ENCODE assay signal across 22 mouse cellular contexts in the genomic region with DNA sequence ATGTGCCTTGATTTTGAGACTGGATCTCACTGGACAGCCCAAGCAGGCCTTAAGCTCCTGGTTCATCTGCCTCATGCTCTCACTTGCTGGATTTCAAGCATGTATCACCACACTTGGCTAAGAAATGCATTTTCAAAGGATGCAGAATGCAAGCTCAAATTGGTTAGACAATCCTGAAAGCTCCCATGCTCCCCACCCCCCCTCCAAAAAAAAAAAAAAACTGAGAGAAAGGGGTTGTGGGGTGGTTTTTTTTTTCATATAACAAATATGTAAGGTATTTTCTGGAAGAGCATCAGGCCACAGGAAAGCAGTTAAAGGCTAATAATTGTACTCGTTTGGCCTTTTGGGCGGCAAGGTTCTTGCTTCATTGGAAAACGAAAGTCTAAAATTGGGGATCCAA. TPM values are rescaled to one million over a fixed set of nuclear protein-coding genes. Genes with fewer than 3 reads are reported as not detected.
DNase-seq lines count a peak whose midpoint lies in the region; ATAC-seq lines count a peak whose summit lies in the region.
"Had no signal": no experiment of that assay in that cellular context is flagged by ENCODE, and none has a peak within 500 bp of the region (broad histone marks: within the 10 kb centered on the region; RNA-seq: fewer than 3 reads in every experiment).

No protein-coding gene starts in this region.

- H3K4me3 ChIP-seq in forebrain, embryonic 15.5 days: no peak overlapping the region
- no peak overlapping the region for H3K4me3 ChIP-seq in forebrain, embryonic 12.5 days (replicated peaks)
- H3K4me3 ChIP-seq: embryonic facial prominence, embryonic 13.5 days; embryonic facial prominence, embryonic 15.5 days; erythroblast, embryonic 14.5 days; forebrain, embryonic 10.5 days had no signal

- peaks cover 23% of the 10 kb centered on the region for H3K4me1 ChIP-seq in forebrain, embryonic 15.5 days
- no peaks in the 10 kb centered on the region for H3K4me1 ChIP-seq in forebrain, embryonic 12.5 days
- H3K4me1 ChIP-seq: embryonic facial prominence, embryonic 13.5 days; embryonic facial prominence, embryonic 15.5 days; forebrain, embryonic 10.5 days had no signal

- H3K27me3 ChIP-seq in forebrain, embryonic 15.5 days: no peaks in the 10 kb centered on the region
- 0 out of 2 replicates have a peak, but pooled peaks cover 4% of the 10 kb centered on the region for H3K27me3 ChIP-seq in forebrain, embryonic 12.5 days
- H3K27me3 ChIP-seq: CH12.LX; embryonic facial prominence, embryonic 13.5 days; embryonic facial prominence, embryonic 15.5 days had no signal

- H3K27ac ChIP-seq in forebrain, embryonic 15.5 days (replicated peaks): peak overlapping the region; percentile 66
- no peak overlapping the region for H3K27ac ChIP-seq in forebrain, embryonic 12.5 days
- H3K27ac ChIP-seq: embryonic facial prominence, embryonic 13.5 days; embryonic facial prominence, embryonic 15.5 days; forebrain, embryonic 10.5 days had no signal

- H3K36me3 ChIP-seq in forebrain, embryonic 15.5 days: no peaks in the 10 kb centered on the region
- no peaks in the 10 kb centered on the region for H3K36me3 ChIP-seq in forebrain, embryonic 12.5 days (replicated peaks)
- H3K36me3 ChIP-seq: embryonic facial prominence, embryonic 13.5 days; embryonic facial prominence, embryonic 15.5 days; forebrain, embryonic 10.5 days; G1E had no signal

- H3K4me2 ChIP-seq in forebrain, embryonic 15.5 days (replicated peaks): no peak overlapping the region
- H3K4me2 ChIP-seq in forebrain, embryonic 12.5 days: no peak overlapping the region
- H3K4me2 ChIP-seq: embryonic facial prominence, embryonic 13.5 days; embryonic facial prominence, embryonic 15.5 days had no signal

- peak; percentile 36 for DNase-seq in cerebellum, adult 9-10 months
- no peak for DNase-seq in cerebellum, postnatal 25 days
- peak; percentile 94 for DNase-seq in Muller cell, postnatal 12 days (ENCODE audit: inconsistent ontology term)
- DNase-seq: adrenal gland, adult 2 months; adrenal gland, postnatal 10 days; adrenal gland, postnatal 25 days; B cell, adult 2 months; cerebellum, adult 11 months; cerebellum, adult 18-20 months; cerebellum, adult 8-10 months; cerebellum, postnatal 10 days; cerebellum, postnatal 36 days; embryo, embryonic 11 days had no signal

- 94% methylated on average over 3 of the region's 3 CpGs for WGBS in forebrain, embryonic 15.5 days
- WGBS in forebrain, embryonic 12.5 days: 98% methylated on average over 3 of the region's 3 CpGs

- no peaks in the 10 kb centered on the region for H3K9me3 ChIP-seq in forebrain, embryonic 15.5 days
- no peaks in the 10 kb centered on the region for H3K9me3 ChIP-seq in forebrain, embryonic 12.5 days
- H3K9me3 ChIP-seq: embryonic facial prominence, embryonic 15.5 days; forebrain, embryonic 10.5 days; G1E had no signal

- no peak for ATAC-seq in forebrain, embryonic 15.5 days (replicated peaks)
- ATAC-seq in forebrain, embryonic 12.5 days (ENCODE audit: low FRiP score): no peak
- ATAC-seq: CD4-positive, CD25-positive, alpha-beta regulatory T cell, adult 4 months had no signal

- H3K9ac ChIP-seq in forebrain, embryonic 15.5 days (replicated peaks): no peak overlapping the region
- no peak overlapping the region for H3K9ac ChIP-seq in forebrain, embryonic 12.5 days
- H3K9ac ChIP-seq: embryonic facial prominence, embryonic 13.5 days; embryonic facial prominence, embryonic 15.5 days had no signal

RNA-seq across cellular contexts. Expression of gene Tbc1d7, which starts 58.2 kb away (rescaled TPM):
- polyA plus RNA-seq in forebrain, embryonic 15.5 days (2015; fragmentation: Nextera tagmentation; extraction: Ambion mirVana): 79.1 and 79.9 TPM in 2 replicates
- polyA plus RNA-seq in forebrain, embryonic 12.5 days (2016; fragmentation: Nextera tagmentation; extraction: Ambion mirVana): 74.0 and 75.4 TPM in 2 replicates

Comparison
In these comparisons a context has a peak if more than half of its experiments do, and no peak if none do; other contexts are left out.
1. DNase-seq: peak in cerebellum, adult 9-10 months (single experiment) and Muller cell, postnatal 12 days (single experiment); none in cerebellum, postnatal 25 days (0 of 2).